Mouse (Mus musculus) hindlimb bud, embryonic 11.5 days (tissue): ENCODE measurements around the gene Pih1d2.
A peak's percentile ranks its signal among the peaks of the same experiment; 100 is the strongest.

ENCODE experiments used
- DNase-seq: peaks from one replicate; pipeline ENCODE4 v3.0.0-alpha.2; 2012; ENCODE audit warnings: low read depth, low spot score; ENCODE audit errors: extremely low spot score

Gene Pih1d2

GRCm38 (mm10) chr9:50616766-50617603 lies at the start of gene Pih1d2, which contains the start of gene Nkapd1:
Pih1d2 (plus strand) TSS chr9:50617321.
Nkapd1 (minus strand) TSS chr9:50617464.
- peak; percentile 89 for DNase-seq

- no peak for DNase-seq
These were observed 49.7 kb upstream of the Pih1d2 start for GRCm38 (mm10) chr9:50567372-50567771.

DNA sequence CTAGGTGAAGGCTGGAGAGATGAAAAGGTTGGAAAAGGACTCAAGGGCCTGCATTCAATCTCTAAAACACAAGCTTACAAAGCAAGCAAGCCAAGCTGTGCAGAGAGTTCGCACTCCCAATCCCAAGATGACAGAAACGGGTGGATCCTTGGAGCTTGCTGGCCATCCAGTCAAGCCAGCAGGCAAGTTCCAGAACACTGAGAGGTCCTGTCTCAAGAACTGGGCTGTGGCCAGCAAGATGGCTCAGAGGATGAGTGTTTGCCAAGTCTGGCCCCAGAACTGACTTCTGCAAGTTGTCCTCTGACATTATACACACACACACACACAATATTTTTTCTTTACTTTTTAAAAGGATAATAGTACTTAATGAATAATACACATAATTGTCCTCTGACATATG lies 49.2 kb upstream of the Pih1d2 start:
- no peak for DNase-seq

DNA sequence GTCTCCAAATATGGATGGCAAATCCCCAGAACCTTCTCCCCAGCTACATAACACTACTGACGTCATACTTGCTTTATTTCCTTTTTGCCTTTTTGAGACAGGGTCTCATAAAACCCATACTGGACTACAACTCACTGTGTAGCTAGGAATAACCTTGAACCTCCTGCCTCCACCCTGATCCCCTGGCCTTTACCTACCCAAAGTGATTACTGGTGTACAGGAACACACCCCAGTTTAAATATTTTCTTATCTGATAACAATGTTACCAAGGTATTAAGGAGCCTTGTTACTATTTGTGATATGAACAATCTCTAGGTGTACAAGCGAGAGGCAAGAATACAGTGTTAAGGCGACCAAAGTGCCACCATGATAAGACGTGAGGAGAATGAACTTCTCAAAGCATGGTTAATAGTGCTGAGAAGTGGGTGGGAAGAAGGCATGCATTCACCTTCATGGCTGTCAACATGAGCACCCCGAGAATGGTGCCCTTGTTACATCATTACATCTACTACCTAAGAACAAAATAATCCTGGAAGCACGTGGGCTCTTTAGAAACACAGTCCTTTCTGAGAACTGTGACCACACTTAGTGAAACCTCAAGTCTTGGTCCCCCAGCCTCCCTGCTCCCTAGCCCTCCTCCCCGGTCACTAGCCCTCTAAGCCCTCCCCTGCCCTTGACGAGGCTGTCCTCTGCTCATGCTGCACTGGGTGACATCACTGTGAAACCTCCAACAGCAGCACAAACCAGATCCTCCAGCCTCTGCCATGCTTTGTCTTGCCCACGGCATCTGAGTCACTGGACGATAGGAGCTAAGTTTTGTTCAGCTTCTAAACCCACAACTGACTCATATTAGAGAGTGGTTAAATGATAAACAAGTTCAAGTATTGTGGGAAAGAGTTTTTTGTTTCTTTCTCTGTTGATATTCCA lies 47.3 kb upstream of the Pih1d2 start:
- DNase-seq = no peak

DNA sequence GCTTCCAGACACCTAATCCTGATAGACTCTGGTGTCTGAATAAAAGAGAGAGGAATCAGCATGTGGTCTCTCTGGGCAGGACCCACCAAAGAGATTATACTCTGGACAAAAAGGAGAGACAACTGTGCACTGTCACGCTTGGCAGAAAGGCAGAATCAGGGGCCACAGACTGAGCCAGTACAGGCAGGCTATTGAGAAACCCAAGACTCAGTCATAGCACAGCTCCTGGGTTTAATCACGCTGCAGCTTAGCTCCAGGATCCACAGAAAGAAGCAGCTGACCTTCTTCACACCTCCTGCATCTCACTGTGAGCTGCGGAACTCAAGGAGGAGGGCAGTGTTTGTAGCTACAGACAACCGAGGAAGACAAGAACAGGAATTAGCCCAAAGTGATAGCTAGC lies 36.8 kb upstream of the Pih1d2 start:
- no peak for DNase-seq

DNA sequence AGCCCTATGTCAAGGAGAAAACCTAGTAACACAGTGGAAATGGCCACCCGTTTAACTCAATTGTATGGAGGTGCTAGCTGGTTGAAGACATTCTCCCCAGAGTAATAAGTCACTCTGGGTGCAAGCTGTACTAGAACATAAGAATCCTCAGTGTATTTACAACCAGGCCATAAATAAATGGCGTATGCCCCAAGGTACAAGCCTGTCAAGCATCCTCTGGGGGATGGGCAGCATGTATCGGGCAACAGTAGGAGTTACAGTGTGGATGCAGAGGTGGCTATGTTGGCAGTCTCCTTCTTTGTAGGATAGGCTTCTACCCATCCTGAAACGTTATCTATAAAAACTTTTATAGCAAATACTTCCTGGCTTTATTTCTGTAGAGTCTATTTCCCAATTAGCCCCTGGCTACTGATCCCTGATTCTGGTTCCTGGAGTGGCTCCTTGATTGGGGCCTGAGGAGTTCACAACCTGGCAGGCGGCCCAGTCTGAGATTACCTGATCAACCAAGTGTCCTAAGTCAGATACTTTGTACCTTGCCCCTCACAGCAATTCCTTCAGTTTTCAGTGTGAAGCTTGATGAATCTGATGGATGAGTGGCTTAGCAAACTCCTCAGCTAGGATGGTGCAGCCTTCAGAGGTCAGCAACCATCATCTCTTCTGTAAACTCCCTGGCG lies 31.8 kb upstream of the Pih1d2 start:
- DNase-seq = no peak

- DNase-seq = no peak
These were observed 30.2 kb upstream of the Pih1d2 start for GRCm38 (mm10) chr9:50586955-50587354.

DNA sequence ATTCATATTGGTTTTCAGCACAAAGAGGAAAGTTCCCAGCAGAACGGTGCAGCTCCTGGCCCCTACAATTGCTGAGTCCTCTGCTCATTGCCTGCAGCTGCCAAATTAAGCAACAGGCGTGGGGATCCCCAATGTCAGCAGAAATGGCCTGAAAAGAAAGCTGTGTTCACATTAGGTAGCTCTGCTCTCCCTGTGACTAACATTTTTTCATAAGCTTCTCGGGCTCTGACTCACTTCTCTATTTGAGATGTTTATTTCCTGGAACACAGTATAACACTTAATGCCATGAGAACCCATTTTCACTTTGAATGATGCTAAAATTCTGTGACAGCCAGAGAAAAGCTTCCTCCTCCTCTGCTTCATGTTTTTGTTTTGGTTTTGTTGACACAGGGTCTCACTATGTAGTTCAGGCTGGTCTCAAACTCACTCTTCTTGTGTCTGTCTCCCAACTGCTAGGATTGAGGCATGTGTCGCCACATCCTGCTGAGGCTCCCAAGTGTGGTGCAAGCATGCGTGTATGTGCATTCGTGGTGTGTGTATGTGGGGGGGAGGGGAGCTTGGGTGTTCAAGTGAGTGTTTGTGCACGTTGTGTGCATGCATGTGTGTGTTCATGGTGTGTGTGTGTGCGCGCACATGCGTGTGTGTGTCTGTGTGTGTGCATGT lies 26.1 kb upstream of the Pih1d2 start:
- no peak for DNase-seq

- no peak for DNase-seq
These were observed 24.2 kb upstream of the Pih1d2 start for GRCm38 (mm10) chr9:50592955-50593354.

GRCm38 (mm10) chr9:50593544-50593943 lies 23.6 kb upstream of the Pih1d2 start:
- DNase-seq = no peak

GRCm38 (mm10) chr9:50594794-50595417 lies 22.2 kb upstream of the Pih1d2 start:
- DNase-seq = no peak

- no peak for DNase-seq
These were observed 20.1 kb upstream of the Pih1d2 start for GRCm38 (mm10) chr9:50596973-50597372.

- no peak for DNase-seq
These were observed 15.6 kb upstream of the Pih1d2 start for GRCm38 (mm10) chr9:50601536-50601935.

DNA sequence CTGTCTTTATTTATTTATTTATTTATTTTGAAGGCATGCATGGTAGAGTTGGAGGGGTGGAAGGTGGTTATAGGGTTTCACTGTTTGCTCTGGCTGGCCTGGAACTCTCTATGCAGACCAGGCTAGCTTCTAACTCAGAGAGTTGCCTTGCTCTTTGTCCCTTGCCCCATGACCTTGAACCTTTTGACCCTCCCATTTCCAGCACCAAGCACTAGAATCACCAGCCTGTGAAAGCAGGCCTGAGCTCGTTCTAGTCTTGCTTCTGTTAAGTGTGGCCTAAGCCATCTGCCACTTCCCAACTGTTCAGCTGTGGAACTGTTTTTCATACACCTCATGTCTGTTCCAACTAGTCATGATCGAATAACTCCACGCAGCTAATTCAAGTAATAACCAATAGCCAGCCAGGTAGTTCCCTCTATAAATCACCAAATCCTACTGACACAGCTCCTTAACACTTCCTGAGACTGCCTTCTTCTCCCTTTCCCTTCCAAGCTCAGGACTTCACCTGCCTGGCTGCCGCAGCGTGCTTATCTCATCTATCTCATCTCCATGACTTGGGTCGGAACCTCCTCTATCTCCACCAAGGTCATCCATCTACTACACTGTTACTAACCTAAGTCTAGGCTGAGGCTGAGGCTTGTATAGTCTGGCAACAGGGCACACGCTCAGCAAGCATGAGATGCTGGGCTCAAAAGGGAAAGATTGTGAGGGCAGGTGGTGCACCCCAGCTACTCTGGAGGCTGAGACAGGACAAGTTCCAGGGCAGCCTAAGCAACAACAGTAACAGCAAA lies 14.9 kb upstream of the Pih1d2 start:
- no peak for DNase-seq

DNA sequence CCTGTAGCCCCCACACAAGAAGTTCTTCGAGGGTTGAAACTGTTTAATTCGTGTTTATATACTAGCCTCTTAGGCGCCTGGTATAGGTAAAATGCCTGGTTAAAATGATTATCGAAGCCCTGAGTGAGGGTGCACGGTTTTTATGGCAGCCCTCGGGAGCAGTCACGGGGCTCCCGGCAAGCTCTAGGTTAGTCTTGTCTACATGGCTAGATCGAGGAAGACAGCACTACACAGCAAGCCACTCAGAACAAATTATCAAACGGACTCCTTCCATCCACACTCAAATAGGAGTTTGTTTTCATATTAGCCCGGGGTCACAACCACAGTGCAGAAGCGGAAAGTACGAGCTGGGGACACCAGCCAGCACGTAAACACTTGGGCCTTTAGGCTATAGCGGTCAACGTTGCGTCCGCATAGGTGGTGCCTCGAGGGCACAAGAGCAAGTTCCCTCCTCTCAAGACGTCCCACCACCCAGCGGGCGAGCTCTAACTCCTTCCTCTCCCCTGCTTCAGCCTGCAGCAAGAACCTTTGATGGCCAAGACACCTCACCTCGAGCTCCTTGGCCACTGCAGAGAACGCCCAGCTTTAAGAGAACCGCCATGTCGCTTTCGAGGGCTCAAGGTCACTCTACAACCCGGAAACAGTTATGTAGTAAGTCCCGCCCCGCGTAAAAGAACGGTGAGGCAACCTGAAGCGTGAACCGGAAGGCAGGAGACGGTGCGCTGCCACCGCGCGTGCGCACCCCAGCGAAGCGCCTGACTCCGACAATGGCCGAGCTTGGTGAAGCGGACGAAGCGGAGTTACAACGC lies 13.7 kb upstream of the Pih1d2 start, which contains the start of the genes Sdhd and Timm8b:
Gene Sdhd, minus strand, starts transcription at position 624 of the 809 bp plus-strand sequence.
Gene Timm8b, plus strand, starts transcription at position 722 of the 809 bp plus-strand sequence.
- peak; percentile 93 for DNase-seq

GRCm38 (mm10) chr9:50603998-50604324 lies 13.2 kb upstream of the Pih1d2 start:
- DNase-seq = no peak

GRCm38 (mm10) chr9:50604338-50604737 lies 12.8 kb upstream of the Pih1d2 start:
- no peak for DNase-seq

GRCm38 (mm10) chr9:50612115-50612514 lies 5.0 kb upstream of the Pih1d2 start:
- DNase-seq = no peak

DNA sequence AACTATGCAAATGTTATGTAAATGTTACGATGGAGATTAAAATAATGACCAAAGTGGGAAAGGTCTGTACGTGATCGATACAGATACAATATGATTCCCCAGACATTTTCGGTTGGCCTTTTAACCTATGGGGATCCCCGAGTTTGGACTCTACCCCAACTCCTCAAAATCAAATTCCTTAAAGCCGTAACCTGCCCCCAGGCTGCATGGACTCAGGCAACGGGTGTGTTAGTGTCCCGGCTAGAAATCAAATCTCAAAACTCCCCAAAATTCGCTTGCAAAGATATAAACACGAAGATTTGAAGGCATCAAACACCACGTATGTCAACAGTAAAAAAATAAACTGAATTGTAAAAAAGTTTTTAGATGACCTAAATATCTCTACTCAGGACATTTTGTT lies 960 bp upstream of the Pih1d2 start:
- no peak for DNase-seq
